Mouse (Mus musculus): ENCODE measurements at regions not wholly inside any gene's neighbourhood (a gene's known extent, or its start where the extent isn't known, plus 50 kb on each side); places are given as distances from the start of the nearest gene placed in this dataset.
A peak's percentile ranks its signal among the peaks of the same experiment; 100 is the strongest.

GRCm38 (mm10) chr9:67137141-67137540 lies 87.9 kb upstream of the Tpm1 start:
- H3K27me3 ChIP-seq (replicated peaks) = no peaks in the 10 kb centered on the region
- H3K4me1 ChIP-seq = peaks cover 18% of the 10 kb centered on the region
- H3K36me3 ChIP-seq = no peaks in the 10 kb centered on the region
- no peak overlapping the region for H3K4me3 ChIP-seq
- no peak overlapping the region for H3K4me2 ChIP-seq
- H3K9ac ChIP-seq = no peak overlapping the region
- 38% methylated on average over 4 of the region's 4 CpGs for WGBS (ENCODE audit: insufficient replicate concordance)
- ATAC-seq = no peak
- H3K9me3 ChIP-seq (replicated peaks) = no peaks in the 10 kb centered on the region
- no peak overlapping the region for H3K27ac ChIP-seq

GRCm38 (mm10) chr9:67136166-67136565 lies 87.0 kb upstream of the Tpm1 start:
- H3K4me2 ChIP-seq = no peak overlapping the region
- WGBS (ENCODE audit: insufficient replicate concordance) = 71% methylated on average over 6 of the region's 6 CpGs
- no peak for ATAC-seq

GRCm38 (mm10) chr9:67134378-67134777 lies 85.2 kb upstream of the Tpm1 start:
- WGBS (ENCODE audit: insufficient replicate concordance) = 42% methylated on average over 6 of the region's 6 CpGs
- H3K27me3 ChIP-seq (replicated peaks) = peaks cover 9% of the 10 kb centered on the region; the same call in 1 of the 2 replicates
- H3K9me3 ChIP-seq (replicated peaks) = no peaks in the 10 kb centered on the region
- H3K9ac ChIP-seq = no peak overlapping the region
- H3K4me1 ChIP-seq = peaks cover 18% of the 10 kb centered on the region
- H3K4me3 ChIP-seq = no peak overlapping the region
- no peak overlapping the region for H3K4me2 ChIP-seq
- ATAC-seq = no peak
- H3K27ac ChIP-seq = no peak overlapping the region
- no peaks in the 10 kb centered on the region for H3K36me3 ChIP-seq

More at GRCm38 (mm10) chr9:67136166-67136565, 87.0 kb upstream of the Tpm1 start:
- no peaks in the 10 kb centered on the region for H3K9me3 ChIP-seq (replicated peaks)
- H3K4me1 ChIP-seq = peaks cover 18% of the 10 kb centered on the region
- H3K27me3 ChIP-seq (replicated peaks) = peaks cover 2% of the 10 kb centered on the region; the same call in 1 of the 2 replicates
- no peak overlapping the region for H3K9ac ChIP-seq
- no peak overlapping the region for H3K27ac ChIP-seq
- H3K4me3 ChIP-seq = no peak overlapping the region
- no peaks in the 10 kb centered on the region for H3K36me3 ChIP-seq

- Histone ChIP-seq H3K4me2 (no peak overlapping the region), H3K27me3 (replicated peaks) (peaks cover 9% of the 10 kb centered on the region; the same call in 1 of the 2 replicates), H3K36me3 (no peaks in the 10 kb centered on the region), H3K4me3 (no peak overlapping the region), H3K9ac (no peak overlapping the region), H3K9me3 (replicated peaks) (no peaks in the 10 kb centered on the region), H3K27ac (no peak overlapping the region), H3K4me1 (peaks cover 15% of the 10 kb centered on the region)
- no peak for ATAC-seq
- WGBS (ENCODE audit: insufficient replicate concordance) = 43% methylated on average over 5 of the region's 5 CpGs
Measured at GRCm38 (mm10) chr9:67132370-67132769, 83.2 kb upstream of the Tpm1 start.

GRCm38 (mm10) chr9:67130730-67131440 lies 81.7 kb upstream of the Tpm1 start:
- 66% methylated on average over 8 of the region's 8 CpGs for WGBS (ENCODE audit: insufficient replicate concordance)
- Histone ChIP-seq H3K9me3 (replicated peaks) (no peaks in the 10 kb centered on the region), H3K27ac (no peak overlapping the region), H3K9ac (no peak overlapping the region), H3K4me1 (peaks cover 10% of the 10 kb centered on the region), H3K36me3 (no peaks in the 10 kb centered on the region), H3K4me2 (no peak overlapping the region), H3K4me3 (no peak overlapping the region), H3K27me3 (replicated peaks) (peaks cover 9% of the 10 kb centered on the region; the same call in 1 of the 2 replicates)
- ATAC-seq = no peak

- Histone ChIP-seq H3K27ac (no peak overlapping the region), H3K4me3 (no peak overlapping the region)
Measured at GRCm38 (mm10) chr9:67129891-67130290, 80.7 kb upstream of the Tpm1 start.

GRCm38 (mm10) chr9:67129095-67129494 lies 79.9 kb upstream of the Tpm1 start:
- H3K4me1 ChIP-seq = peaks cover 10% of the 10 kb centered on the region
- no peaks in the 10 kb centered on the region for H3K9me3 ChIP-seq (replicated peaks)
- H3K36me3 ChIP-seq = no peaks in the 10 kb centered on the region
- H3K9ac ChIP-seq = no peak overlapping the region
- whole genome bisulfite sequencing (ENCODE audit: insufficient replicate concordance) = 61% methylated on average over 3 of the region's 3 CpGs
- ATAC-seq = no peak
- no peak overlapping the region for H3K27ac ChIP-seq
- peaks cover 9% of the 10 kb centered on the region; the same call in 1 of the 2 replicates for H3K27me3 ChIP-seq (replicated peaks)
- H3K4me2 ChIP-seq = no peak overlapping the region
- no peak overlapping the region for H3K4me3 ChIP-seq

More at GRCm38 (mm10) chr9:67129891-67130290, 80.7 kb upstream of the Tpm1 start:
- Histone ChIP-seq H3K9me3 (replicated peaks) (no peaks in the 10 kb centered on the region), H3K27me3 (replicated peaks) (peaks cover 9% of the 10 kb centered on the region; the same call in 1 of the 2 replicates), H3K9ac (no peak overlapping the region), H3K4me2 (no peak overlapping the region), H3K36me3 (no peaks in the 10 kb centered on the region), H3K4me1 (peaks cover 10% of the 10 kb centered on the region)
- ATAC-seq = no peak
- 61% methylated on average over 3 of the region's 3 CpGs for WGBS (ENCODE audit: insufficient replicate concordance)

- H3K36me3 ChIP-seq = no peaks in the 10 kb centered on the region
- no peak overlapping the region for H3K4me3 ChIP-seq
- H3K4me2 ChIP-seq = no peak overlapping the region
- no peak overlapping the region for H3K27ac ChIP-seq
- ATAC-seq = no peak
- WGBS (ENCODE audit: insufficient replicate concordance) = 82% methylated on average over 7 of the region's 7 CpGs
- no peaks in the 10 kb centered on the region for H3K9me3 ChIP-seq (replicated peaks)
- H3K9ac ChIP-seq = no peak overlapping the region
- no peaks in the 10 kb centered on the region for H3K27me3 ChIP-seq (replicated peaks)
- peaks cover 4% of the 10 kb centered on the region; the same call in 1 of the 2 replicates for H3K4me1 ChIP-seq
Measured at GRCm38 (mm10) chr9:67121691-67122090, 72.5 kb upstream of the Tpm1 start.

- Histone ChIP-seq H3K9ac (no peak overlapping the region), H3K36me3 (no peaks in the 10 kb centered on the region), H3K4me1 (peaks cover 4% of the 10 kb centered on the region; the same call in 1 of the 2 replicates), H3K4me2 (no peak overlapping the region), H3K27ac (no peak overlapping the region), H3K27me3 (replicated peaks) (no peaks in the 10 kb centered on the region), H3K9me3 (replicated peaks) (no peaks in the 10 kb centered on the region), H3K4me3 (no peak overlapping the region)
- ATAC-seq = no peak
- WGBS (ENCODE audit: insufficient replicate concordance) = 70% methylated on average over 6 of the region's 6 CpGs
Measured at GRCm38 (mm10) chr9:67118880-67119644, 69.9 kb upstream of the Tpm1 start.

GRCm38 (mm10) chr9:67118429-67118828 lies 69.2 kb upstream of the Tpm1 start:
- Histone ChIP-seq H3K27ac (no peak overlapping the region), H3K36me3 (no peaks in the 10 kb centered on the region), H3K4me1 (peaks cover 4% of the 10 kb centered on the region; the same call in 1 of the 2 replicates), H3K9ac (no peak overlapping the region), H3K4me2 (no peak overlapping the region), H3K9me3 (replicated peaks) (no peaks in the 10 kb centered on the region), H3K4me3 (no peak overlapping the region), H3K27me3 (replicated peaks) (no peaks in the 10 kb centered on the region)
- ATAC-seq = no peak
- WGBS (ENCODE audit: insufficient replicate concordance) = 75% methylated on average over 1 of the region's 1 CpGs

GRCm38 (mm10) chr9:67117639-67118038 lies 68.4 kb upstream of the Tpm1 start:
- no peaks in the 10 kb centered on the region for H3K36me3 ChIP-seq
- 37% methylated on average over 5 of the region's 5 CpGs for WGBS (ENCODE audit: insufficient replicate concordance)

GRCm38 (mm10) chr9:67115991-67116390 lies 66.8 kb upstream of the Tpm1 start:
- Histone ChIP-seq H3K4me2 (no peak overlapping the region), H3K36me3 (no peaks in the 10 kb centered on the region), H3K9me3 (replicated peaks) (no peaks in the 10 kb centered on the region), H3K27me3 (replicated peaks) (no peaks in the 10 kb centered on the region), H3K4me3 (no peak overlapping the region), H3K27ac (peak overlapping the region; percentile 29; the same call in 1 of the 2 replicates), H3K4me1 (peaks cover 4% of the 10 kb centered on the region; the same call in 1 of the 2 replicates), H3K9ac (no peak overlapping the region)
- WGBS (ENCODE audit: insufficient replicate concordance) = 42% methylated on average over 2 of the region's 2 CpGs
- ATAC-seq = no peak

More at GRCm38 (mm10) chr9:67117639-67118038, 68.4 kb upstream of the Tpm1 start:
- Histone ChIP-seq H3K27ac (no peak overlapping the region), H3K9ac (no peak overlapping the region), H3K9me3 (replicated peaks) (no peaks in the 10 kb centered on the region), H3K4me1 (peaks cover 4% of the 10 kb centered on the region; the same call in 1 of the 2 replicates), H3K4me2 (no peak overlapping the region), H3K4me3 (no peak overlapping the region), H3K27me3 (replicated peaks) (no peaks in the 10 kb centered on the region)
- no peak for ATAC-seq

All from liver, embryonic 12.5 days (tissue).